In the genomic region with DNA sequence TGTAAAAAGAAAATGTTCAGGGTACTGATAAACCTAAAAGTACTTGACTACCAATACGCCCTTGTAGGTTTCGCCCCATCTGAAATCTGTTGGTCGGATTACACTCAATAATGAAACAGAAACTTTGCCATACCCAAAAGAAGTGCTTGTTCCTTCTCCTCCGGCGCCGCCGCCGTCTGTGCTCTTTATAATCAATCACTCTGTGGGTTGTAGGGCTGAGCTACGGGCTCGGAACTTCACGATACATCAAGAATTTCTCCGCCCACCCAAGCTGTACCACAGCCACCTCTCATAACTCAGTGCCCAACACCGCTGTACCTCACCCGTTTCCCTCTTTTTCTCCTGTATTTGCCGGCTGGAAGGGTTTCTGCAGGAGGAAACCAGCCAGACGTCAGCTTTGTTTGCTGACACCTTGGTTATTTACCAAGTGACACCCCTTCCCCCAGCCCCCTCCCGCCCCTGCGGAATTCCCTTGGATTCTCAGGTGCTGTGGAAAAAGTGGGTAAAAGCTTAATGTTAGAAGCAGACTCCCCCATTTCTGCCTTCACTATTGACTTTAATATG, we compare ENCODE assay signal across 8 mouse cellular contexts. TPM values are rescaled to one million over a fixed set of nuclear protein-coding genes. Genes with fewer than 3 reads are reported as not detected.
DNase-seq lines count a peak whose midpoint lies in the region; ATAC-seq and TF ChIP-seq lines count a peak whose summit lies in the region.

No protein-coding gene starts in this region.

- TF ChIP-seq EP300 in liver, postnatal 0 days (IDR thresholded peaks at IDR 0.05; ENCODE audit: low read depth): no peak

- no peak overlapping the region for H3K27ac ChIP-seq in liver, postnatal 0 days (ENCODE audit: low read depth)
- no peak overlapping the region for H3K27ac ChIP-seq in cerebellum, adult 2 months (ENCODE audit: insufficient read depth, low read length)

- H3K9ac ChIP-seq in liver, postnatal 0 days (replicated peaks): peak overlapping the region; percentile 52

- H3K36me3 ChIP-seq in erythroblast, embryonic 14.5 days (ENCODE audit: control insufficient read depth): no peaks in the 10 kb centered on the region
- no peaks in the 10 kb centered on the region for H3K36me3 ChIP-seq in liver, postnatal 0 days (replicated peaks; ENCODE audit: insufficient read depth, low read length)

- no peak for TF ChIP-seq POLR2A in cerebellum, adult 2 months (IDR thresholded peaks at IDR 0.05; ENCODE audit: borderline replicate concordance, insufficient read depth, low read length)

- H3K9me3 ChIP-seq in erythroblast, embryonic 14.5 days (ENCODE audit: control insufficient read depth, low read length): no peaks in the 10 kb centered on the region
- H3K9me3 ChIP-seq in liver, postnatal 0 days (ENCODE audit: low read length): no peaks in the 10 kb centered on the region

- peak overlapping the region; percentile 68 for H3K4me2 ChIP-seq in liver, postnatal 0 days (ENCODE audit: low read depth, low read length)

- no peaks in the 10 kb centered on the region for H3K4me1 ChIP-seq in erythroblast, embryonic 14.5 days (ENCODE audit: control insufficient read depth)
- H3K4me1 ChIP-seq in liver, postnatal 0 days (ENCODE audit: insufficient read depth): peaks cover 8% of the 10 kb centered on the region
- H3K4me1 ChIP-seq in cerebellum, adult 2 months (ENCODE audit: control insufficient read depth, insufficient read depth, low read length): no peaks in the 10 kb centered on the region

- H3K4me3 ChIP-seq in erythroblast, embryonic 14.5 days (replicated peaks): peak overlapping the region; percentile 14
- peak overlapping the region; percentile 46 for H3K4me3 ChIP-seq in liver, postnatal 0 days (ENCODE audit: low read depth, low read length)
- H3K4me3 ChIP-seq in cerebellum, adult 2 months (replicated peaks; ENCODE audit: insufficient read depth, low read depth, low read length): no peak overlapping the region

- no peak for DNase-seq in liver, postnatal 0 days
- no peak for DNase-seq in cerebellum, adult 2 months
- DNase-seq in left cerebral cortex, adult 11 months (ENCODE audit: low spot score): no peak

- TF ChIP-seq CTCF in liver, postnatal 0 days (IDR thresholded peaks at IDR 0.05; ENCODE audit: low read depth): no peak
- no peak for TF ChIP-seq CTCF in cerebellum, adult 2 months (IDR thresholded peaks at IDR 0.05; ENCODE audit: borderline replicate concordance, insufficient read depth, low read depth, low read length)

- ATAC-seq in erythroblast, adult 5-6 weeks (replicated peaks; ENCODE audit: low FRiP score, poor library complexity, severe bottlenecking): no peak
- ATAC-seq in CD4-positive, CD25-positive, alpha-beta regulatory T cell, adult 4 months: peak; percentile 62
- ATAC-seq in granulocyte monocyte progenitor cell, adult 5-6 weeks (replicated peaks; ENCODE audit: poor library complexity, severe bottlenecking): peak; percentile 61
- no peak; the same call in 1 of the 2 replicates for ATAC-seq in liver, postnatal 0 days
- no peak for ATAC-seq in activated CD4-positive, CD25-positive, alpha-beta regulatory T cell, adult 4 months

- peaks cover 28% of the 10 kb centered on the region for H3K27me3 ChIP-seq in erythroblast, embryonic 14.5 days (ENCODE audit: control insufficient read depth)
- no peaks in the 10 kb centered on the region for H3K27me3 ChIP-seq in liver, postnatal 0 days (ENCODE audit: insufficient read depth, low read length)
- H3K27me3 ChIP-seq in cerebellum, adult 2 months (ENCODE audit: control insufficient read depth, insufficient read depth, low read length): no peaks in the 10 kb centered on the region

- 3% methylated on average over 18 of the region's 18 CpGs for WGBS in liver, postnatal 0 days (ENCODE audit: insufficient replicate concordance)
- 28% methylated on average over 18 of the region's 18 CpGs for WGBS in cerebellum, adult 2 months

RNA-seq across cellular contexts. Expression of a gene that starts 10.4 kb away (rescaled TPM):
- not detected in 2 replicates for polyA plus RNA-seq in erythroblast, embryonic 14.5 days (2012)
- total RNA-seq in erythroblast, adult 5-6 weeks (2015; ENCODE audit: low replicate concordance): not detected in 2 replicates
- total RNA-seq in erythroblast, adult 5-6 weeks (2017; ENCODE audit: low replicate concordance): not detected in 2 replicates
- not detected for polyA plus RNA-seq in CD4-positive, CD25-positive, alpha-beta regulatory T cell, adult 4 months (2017; shearing (Covaris generic))
- total RNA-seq in granulocyte monocyte progenitor cell, adult 5-6 weeks (2014; fragmentation: Nextera tagmentation): not detected in 2 replicates
- total RNA-seq in granulocyte monocyte progenitor cell, adult 5-6 weeks (2017): not detected in 2 replicates
- polyA plus RNA-seq in liver, postnatal 0 days (2015; fragmentation: Nextera tagmentation; extraction: Ambion mirVana): not detected in 2 replicates
- polyA plus RNA-seq in cerebellum, adult 2 months (2012; rRNA removed): 0.10 TPM in 2 replicates
- polyA plus RNA-seq in activated CD4-positive, CD25-positive, alpha-beta regulatory T cell, adult 4 months (2017; shearing (Covaris generic)): not detected

RNA-seq across cellular contexts. Expression of a gene that starts 20.3 kb away (rescaled TPM):
- polyA plus RNA-seq in erythroblast, embryonic 14.5 days (2012): 0.22 and 0.24 TPM in 2 replicates
- 8.3 and 29.0 TPM in 2 replicates for total RNA-seq in erythroblast, adult 5-6 weeks (2015; ENCODE audit: low replicate concordance)
- total RNA-seq in erythroblast, adult 5-6 weeks (2017; ENCODE audit: low replicate concordance): 22.2 and 41.8 TPM in 2 replicates
- 10 to 100 TPM; 51.0 to 51.1 TPM for polyA plus RNA-seq in CD4-positive, CD25-positive, alpha-beta regulatory T cell, adult 4 months (2017; shearing (Covaris generic))
- 65.5 and 69.0 TPM in 2 replicates for total RNA-seq in granulocyte monocyte progenitor cell, adult 5-6 weeks (2014; fragmentation: Nextera tagmentation)
- total RNA-seq in granulocyte monocyte progenitor cell, adult 5-6 weeks (2017): 118 and 150 TPM in 2 replicates
- polyA plus RNA-seq in liver, postnatal 0 days (2015; fragmentation: Nextera tagmentation; extraction: Ambion mirVana): 22.9 and 24.8 TPM in 2 replicates
- 30.7 and 30.8 TPM in 2 replicates for polyA plus RNA-seq in cerebellum, adult 2 months (2012; rRNA removed)
- 10 to 100 TPM; 48.1 to 54.1 TPM for polyA plus RNA-seq in activated CD4-positive, CD25-positive, alpha-beta regulatory T cell, adult 4 months (2017; shearing (Covaris generic))

RNA-seq across cellular contexts. Expression of a gene that starts 39.9 kb away (rescaled TPM):
- polyA plus RNA-seq in erythroblast, embryonic 14.5 days (2012): 32.0 and 52.0 TPM in 2 replicates
- total RNA-seq in erythroblast, adult 5-6 weeks (2015; ENCODE audit: low replicate concordance): 116 and 159 TPM in 2 replicates
- total RNA-seq in erythroblast, adult 5-6 weeks (2017; ENCODE audit: low replicate concordance): 147 and 151 TPM in 2 replicates
- polyA plus RNA-seq in CD4-positive, CD25-positive, alpha-beta regulatory T cell, adult 4 months (2017; shearing (Covaris generic)): 1 to 10 TPM; 3.6 to 3.9 TPM
- total RNA-seq in granulocyte monocyte progenitor cell, adult 5-6 weeks (2014; fragmentation: Nextera tagmentation): 72.6 and 87.7 TPM in 2 replicates
- 189 and 192 TPM in 2 replicates for total RNA-seq in granulocyte monocyte progenitor cell, adult 5-6 weeks (2017)
- 93.0 and 96.3 TPM in 2 replicates for polyA plus RNA-seq in liver, postnatal 0 days (2015; fragmentation: Nextera tagmentation; extraction: Ambion mirVana)
- 1.9 and 2.0 TPM in 2 replicates for polyA plus RNA-seq in cerebellum, adult 2 months (2012; rRNA removed)
- 10 to 100 TPM; 14.7 to 15.1 TPM for polyA plus RNA-seq in activated CD4-positive, CD25-positive, alpha-beta regulatory T cell, adult 4 months (2017; shearing (Covaris generic))

RNA-seq across cellular contexts. Expression of a gene that starts 56.3 kb away (rescaled TPM):
- polyA plus RNA-seq in erythroblast, embryonic 14.5 days (2012): not detected in 2 replicates
- not detected in 2 replicates for total RNA-seq in erythroblast, adult 5-6 weeks (2015; ENCODE audit: low replicate concordance)
- total RNA-seq in erythroblast, adult 5-6 weeks (2017; ENCODE audit: low replicate concordance): not detected in 2 replicates
- 1 to 10 TPM; 2.0 to 2.9 TPM for polyA plus RNA-seq in CD4-positive, CD25-positive, alpha-beta regulatory T cell, adult 4 months (2017; shearing (Covaris generic))
- 1.7 TPM in 1 of 2 replicates, not detected in the other for total RNA-seq in granulocyte monocyte progenitor cell, adult 5-6 weeks (2014; fragmentation: Nextera tagmentation)
- total RNA-seq in granulocyte monocyte progenitor cell, adult 5-6 weeks (2017): 2.4 TPM in 1 of 2 replicates, not detected in the other
- polyA plus RNA-seq in liver, postnatal 0 days (2015; fragmentation: Nextera tagmentation; extraction: Ambion mirVana): 1.6 and 1.9 TPM in 2 replicates
- 0.28 and 0.40 TPM in 2 replicates for polyA plus RNA-seq in cerebellum, adult 2 months (2012; rRNA removed)
- polyA plus RNA-seq in activated CD4-positive, CD25-positive, alpha-beta regulatory T cell, adult 4 months (2017; shearing (Covaris generic)): 1 to 10 TPM in 1 of 2 experiments, under 1 TPM in 1; 0.59 to 2.4 TPM

RNA-seq across cellular contexts. Expression of a gene that starts 56.4 kb away (rescaled TPM):
- polyA plus RNA-seq in erythroblast, embryonic 14.5 days (2012): 0.43 and 0.68 TPM in 2 replicates
- 64.0 and 65.2 TPM in 2 replicates for total RNA-seq in erythroblast, adult 5-6 weeks (2015; ENCODE audit: low replicate concordance)
- total RNA-seq in erythroblast, adult 5-6 weeks (2017; ENCODE audit: low replicate concordance): 34.4 and 48.9 TPM in 2 replicates
- 100 to 1,000 TPM; 149 to 172 TPM for polyA plus RNA-seq in CD4-positive, CD25-positive, alpha-beta regulatory T cell, adult 4 months (2017; shearing (Covaris generic))
- 125 TPM in 2 replicates for total RNA-seq in granulocyte monocyte progenitor cell, adult 5-6 weeks (2014; fragmentation: Nextera tagmentation)
- total RNA-seq in granulocyte monocyte progenitor cell, adult 5-6 weeks (2017): 79.4 and 102 TPM in 2 replicates
- 54.1 and 59.1 TPM in 2 replicates for polyA plus RNA-seq in liver, postnatal 0 days (2015; fragmentation: Nextera tagmentation; extraction: Ambion mirVana)
- 161 and 177 TPM in 2 replicates for polyA plus RNA-seq in cerebellum, adult 2 months (2012; rRNA removed)
- 100 to 1,000 TPM; 135 to 153 TPM for polyA plus RNA-seq in activated CD4-positive, CD25-positive, alpha-beta regulatory T cell, adult 4 months (2017; shearing (Covaris generic))

Comparison
In these comparisons a context has a peak if more than half of its experiments do, and no peak if none do; other contexts are left out.
1. ATAC-seq: peak in CD4-positive, CD25-positive, alpha-beta regulatory T cell, adult 4 months (single experiment) and granulocyte monocyte progenitor cell, adult 5-6 weeks (single experiment); none in erythroblast, adult 5-6 weeks (single experiment), liver, postnatal 0 days (single experiment) and activated CD4-positive, CD25-positive, alpha-beta regulatory T cell, adult 4 months (single experiment).
2. RNA of a gene that starts 20.3 kb away (polyA plus RNA-seq): 48.1 to 54.1 TPM in activated CD4-positive, CD25-positive, alpha-beta regulatory T cell, adult 4 months, 51.0 to 51.1 TPM in CD4-positive, CD25-positive, alpha-beta regulatory T cell, adult 4 months, 30.7 to 30.8 TPM in cerebellum, adult 2 months and 22.9 to 24.8 TPM in liver, postnatal 0 days; 0.22 to 0.24 TPM in erythroblast, embryonic 14.5 days; every median in the first group is over 10 times any median in the second.